Mouse (Mus musculus) heart, adult 8-10 months (tissue): Measurements from ENCODE around the gene E2f2. TPM values are rescaled to one million over a fixed set of nuclear protein-coding genes. Genes with fewer than 3 reads are reported as not detected.

Experiments
- DNase-seq: peaks from one replicate; pipeline ENCODE4 v3.0.0; 2022; ENCODE audit warnings: low spot score
- total RNA-seq, 4 experiments: library from RNA; stranded (reverse); gene quantifications; 2 replicates each; pipeline ENCODE4 v1.2.4; 2022

Gene E2f2
- total RNA-seq, 4 experiments from 2014 or later = 0.38 to 2.1 (median 0.59) TPM

DNA sequence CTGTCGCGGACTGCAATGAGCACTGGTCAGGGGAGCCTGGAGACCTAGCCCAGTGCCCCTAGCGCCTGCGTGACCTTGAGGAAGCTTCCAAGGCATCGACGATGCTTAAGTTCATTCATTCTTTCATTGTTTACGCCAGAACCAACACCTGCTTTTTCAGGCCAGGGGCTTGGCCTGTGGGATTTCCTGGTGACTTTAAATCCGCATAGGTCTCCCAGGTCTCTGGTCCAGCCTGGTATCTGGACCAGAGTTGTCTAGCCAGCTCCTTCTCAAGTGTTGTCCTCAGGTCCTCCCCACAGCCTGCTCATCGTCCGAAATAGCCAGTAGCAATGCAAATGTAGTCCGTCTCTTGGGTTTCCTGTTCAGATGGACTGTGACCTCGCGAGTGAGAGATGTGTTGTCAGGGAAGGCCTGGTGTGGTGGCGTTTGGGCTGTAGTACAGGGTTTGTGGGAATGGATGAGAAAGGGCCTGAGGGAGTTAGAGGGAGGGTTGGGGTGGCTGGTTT is 1.1 kb downstream of the E2f2 start:
- no peak for DNase-seq

DNA sequence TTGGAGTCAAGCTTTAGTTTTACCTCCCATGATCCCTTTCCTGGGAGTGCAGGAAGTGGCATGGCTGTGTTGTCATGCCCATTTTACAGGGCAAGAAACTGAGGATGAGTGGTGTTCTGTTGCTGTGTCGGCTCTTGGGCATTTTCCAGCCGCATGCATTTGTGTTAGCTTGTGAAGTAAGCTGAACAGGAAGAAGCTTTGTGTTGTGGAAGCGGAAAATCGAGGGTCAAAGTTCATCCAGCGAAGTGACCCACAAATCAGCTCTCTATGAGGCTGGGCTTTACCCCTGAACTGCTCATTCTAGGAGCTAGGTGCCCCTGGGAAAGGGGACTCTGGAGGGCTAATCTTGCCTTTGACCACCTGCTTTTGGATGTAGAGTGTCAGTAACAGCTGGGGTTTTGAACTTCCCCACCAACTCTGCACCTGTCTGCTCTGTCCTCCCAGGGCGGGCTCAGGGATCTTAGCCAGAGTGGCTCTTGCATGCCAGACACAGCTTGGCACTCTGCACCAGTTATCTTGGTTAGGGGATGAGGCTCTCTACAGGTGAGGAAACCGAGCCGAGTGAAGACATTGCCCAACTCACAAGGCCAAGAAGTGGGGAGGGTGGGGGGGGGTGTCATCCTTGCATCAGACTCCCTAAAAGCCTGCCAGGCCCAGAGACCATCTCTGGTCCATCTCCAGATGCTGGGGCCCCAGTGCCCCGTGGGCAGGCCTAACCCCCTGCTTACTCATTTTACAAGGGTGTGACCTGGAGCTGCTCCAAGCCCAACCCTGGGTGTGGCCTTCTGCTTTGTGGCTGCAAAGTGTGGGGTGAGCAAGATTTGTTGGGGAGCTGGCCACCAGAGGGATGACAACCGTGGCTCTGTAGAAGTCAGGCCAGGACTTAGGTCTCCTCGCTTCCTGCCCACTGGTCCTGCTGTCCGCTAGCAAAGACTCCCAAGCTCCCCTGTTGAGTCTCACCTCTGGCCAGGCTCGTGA is 2.3 kb downstream of the E2f2 start:
- DNase-seq = no peak

DNA sequence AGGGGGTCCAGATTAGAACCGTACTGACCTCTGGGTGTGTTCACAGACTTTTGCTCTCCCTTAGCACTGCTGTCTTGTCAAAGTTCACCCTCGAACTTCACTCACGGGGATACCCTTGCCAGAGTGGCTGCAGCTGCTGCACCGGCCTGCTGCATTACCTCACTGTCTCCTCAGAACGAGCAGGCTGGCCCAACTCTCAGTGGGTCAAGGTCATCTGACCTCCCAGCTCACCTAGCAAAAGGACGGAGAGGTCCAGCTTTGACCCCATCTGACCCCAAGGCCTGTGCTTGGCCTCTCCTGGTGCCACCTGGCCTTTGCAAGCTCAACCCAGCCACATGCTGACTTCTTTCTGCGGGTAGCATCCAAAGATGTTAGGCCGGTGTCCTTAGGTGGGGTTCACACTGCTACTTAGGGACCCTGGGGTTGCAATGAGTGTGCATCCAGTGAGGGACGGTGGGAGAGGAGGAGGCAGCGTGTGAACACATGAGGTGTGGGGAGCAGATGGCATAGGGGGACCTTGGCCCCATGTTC is 3.9 kb downstream of the E2f2 start:
- no peak for DNase-seq

DNA sequence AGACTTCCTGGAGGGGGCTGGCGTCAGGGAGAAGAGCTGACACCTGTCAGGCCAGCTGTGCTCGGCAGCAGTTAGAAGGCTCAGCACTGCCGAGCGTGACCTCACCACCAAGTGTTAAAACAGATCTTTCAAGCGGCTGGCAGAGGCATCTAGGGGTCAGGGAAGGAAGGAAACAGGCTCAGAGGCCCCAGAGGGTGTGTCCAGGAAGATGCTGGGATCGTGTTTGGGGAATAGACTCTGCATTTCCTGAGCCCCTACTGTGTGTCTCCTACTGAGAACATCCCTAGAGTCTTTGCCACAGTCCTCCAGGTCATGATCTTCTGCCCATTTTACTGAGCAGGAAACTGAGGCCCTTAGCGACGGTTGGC is 5.0 kb downstream of the E2f2 start:
- DNase-seq = peak; percentile 59

DNA sequence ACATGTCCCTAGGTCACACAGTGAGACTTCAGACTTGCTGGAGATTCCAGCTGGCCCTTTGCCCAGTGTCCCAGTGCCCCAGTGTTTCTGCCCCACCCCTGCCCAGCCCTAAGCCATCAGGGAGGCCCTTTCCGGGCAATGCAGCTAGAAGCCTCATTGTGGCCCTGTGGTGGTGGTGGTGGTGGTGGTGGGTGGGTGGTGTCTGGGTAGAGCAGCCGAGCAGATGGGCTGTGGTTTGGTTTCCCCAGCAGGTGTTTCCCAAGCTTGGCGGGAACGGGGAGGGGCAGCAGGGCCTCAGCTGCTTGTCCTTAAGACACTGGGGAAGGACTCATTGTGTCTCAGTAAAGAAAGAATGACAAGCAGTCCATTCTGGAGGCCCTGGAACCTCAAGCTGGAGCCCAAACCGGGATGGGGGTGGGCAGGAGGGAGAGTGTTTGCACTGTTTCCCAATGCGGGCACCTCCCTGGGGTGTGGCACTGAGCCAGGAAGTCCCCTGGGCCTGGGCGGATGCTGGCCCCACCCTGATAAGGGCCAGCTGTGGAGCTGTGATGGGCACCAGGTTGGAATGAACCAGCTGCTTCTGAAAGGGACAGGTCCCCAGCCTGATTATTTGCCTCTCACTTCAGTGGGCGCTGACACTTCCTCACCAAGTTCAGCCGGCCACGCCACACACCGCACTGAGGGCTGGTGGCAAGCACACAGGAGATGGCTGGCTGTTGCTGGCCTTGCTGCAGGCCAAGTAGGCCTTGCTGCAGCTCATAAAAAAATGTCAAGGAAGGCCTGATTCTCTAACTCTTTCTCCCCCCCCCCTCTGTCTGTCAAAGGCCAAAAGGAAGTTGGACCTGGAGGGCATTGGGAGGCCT is 5.6 kb downstream of the E2f2 start:
- peak; percentile 29 for DNase-seq

DNA sequence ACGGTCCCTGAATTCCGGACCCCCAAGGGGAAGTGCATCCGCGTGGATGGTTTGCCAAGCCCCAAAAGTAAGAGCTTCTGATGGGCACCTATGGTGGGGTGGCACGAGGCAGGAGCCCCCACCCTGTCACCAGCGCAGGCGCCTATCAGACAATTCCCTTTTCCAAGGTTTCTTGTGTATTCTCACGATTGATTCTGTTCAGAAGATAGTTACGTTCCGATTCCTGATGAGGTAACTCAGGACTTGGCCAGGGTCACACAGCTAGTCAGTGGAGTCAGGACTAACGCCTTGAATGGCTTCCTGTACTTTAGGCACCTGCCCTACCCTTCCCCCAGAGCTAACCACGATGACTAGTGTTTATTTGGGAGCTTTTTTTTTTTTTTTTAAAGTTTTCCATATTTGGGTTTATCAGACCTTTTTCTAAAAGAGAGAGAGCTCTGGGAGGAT is 6.3 kb downstream of the E2f2 start:
- DNase-seq = no peak

DNA sequence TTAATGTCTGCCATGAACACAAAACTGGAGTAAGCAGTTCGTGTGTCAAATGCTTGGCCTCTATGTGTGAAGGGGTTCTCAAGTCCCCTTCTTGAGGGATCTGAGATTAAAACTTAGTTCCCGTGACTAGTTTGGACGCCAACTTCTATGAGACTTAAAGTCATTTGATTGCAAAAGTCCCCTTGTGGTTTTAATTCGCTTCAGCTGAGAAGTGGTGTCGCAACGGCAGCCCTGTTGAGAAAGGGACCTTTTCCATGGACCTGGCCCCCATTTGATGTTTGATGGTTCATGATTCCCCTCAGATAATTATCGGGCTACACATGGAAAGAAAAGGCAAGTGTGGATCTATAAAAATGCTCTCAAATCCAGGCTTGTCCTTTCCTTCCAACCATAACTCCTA is 7.3 kb downstream of the E2f2 start:
- no peak for DNase-seq

DNA sequence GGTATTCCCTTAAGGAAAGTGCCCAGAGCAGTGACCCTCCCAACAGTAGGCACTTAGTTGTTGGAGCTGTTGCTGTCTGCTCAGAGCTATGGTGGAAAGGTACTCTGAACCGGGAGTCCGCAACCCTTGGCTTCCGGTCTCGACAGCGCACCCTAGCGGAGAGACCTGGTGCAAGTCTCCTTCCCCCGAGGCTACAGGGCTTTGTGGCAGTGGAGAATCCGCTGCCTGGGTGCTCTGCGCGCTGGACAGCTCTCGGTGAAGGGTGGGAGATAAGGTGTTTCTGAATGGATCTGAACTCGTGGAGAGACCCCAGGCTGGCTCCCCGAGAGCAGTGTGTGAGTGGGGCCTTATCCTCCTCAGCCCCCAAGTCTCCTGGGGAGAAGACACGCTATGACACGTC is 7.8 kb downstream of the E2f2 start:
- peak; percentile 85 for DNase-seq

DNA sequence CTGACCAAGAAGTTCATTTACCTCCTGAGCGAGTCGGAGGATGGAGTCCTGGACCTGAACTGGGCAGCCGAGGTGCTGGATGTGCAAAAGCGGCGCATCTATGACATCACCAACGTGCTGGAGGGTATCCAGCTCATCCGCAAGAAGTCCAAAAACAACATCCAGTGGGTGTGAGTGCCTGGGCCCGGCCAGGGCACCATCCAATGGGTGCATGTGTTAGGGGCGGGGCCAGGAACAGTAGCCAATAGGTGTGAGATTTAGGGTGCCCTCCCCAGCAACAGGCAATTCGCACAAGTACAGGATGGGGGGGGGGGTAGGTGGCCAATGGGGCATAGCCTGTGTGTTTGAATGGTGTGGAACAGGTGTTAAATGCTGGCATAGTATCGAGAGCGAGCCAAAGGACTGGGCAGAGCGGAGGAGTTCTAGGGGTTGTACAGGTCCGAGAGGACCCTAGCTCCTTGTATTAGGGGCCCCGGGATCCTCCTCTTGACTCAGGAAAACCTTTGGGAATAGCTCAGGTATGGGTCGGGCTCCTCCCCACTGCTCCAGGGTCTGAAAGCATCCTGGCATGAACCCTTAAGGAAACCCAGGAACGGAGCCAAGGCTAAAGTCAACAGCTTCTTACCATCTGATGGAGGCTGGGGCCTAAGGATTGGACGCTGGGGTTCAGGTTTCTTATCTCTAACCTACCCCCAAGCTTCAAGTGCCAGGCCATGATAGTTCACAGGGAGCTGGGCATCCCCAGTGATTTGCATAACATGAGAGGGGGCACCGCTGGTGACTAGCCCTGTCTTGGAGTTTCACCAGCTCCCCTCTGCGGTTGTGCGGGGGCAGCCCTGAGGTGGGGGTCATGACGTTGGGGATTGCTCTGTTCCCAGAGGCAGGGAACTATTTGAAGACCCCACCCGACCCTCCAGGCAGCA is 8.5 kb downstream of the E2f2 start:
- peak; percentile 69 for DNase-seq

DNA sequence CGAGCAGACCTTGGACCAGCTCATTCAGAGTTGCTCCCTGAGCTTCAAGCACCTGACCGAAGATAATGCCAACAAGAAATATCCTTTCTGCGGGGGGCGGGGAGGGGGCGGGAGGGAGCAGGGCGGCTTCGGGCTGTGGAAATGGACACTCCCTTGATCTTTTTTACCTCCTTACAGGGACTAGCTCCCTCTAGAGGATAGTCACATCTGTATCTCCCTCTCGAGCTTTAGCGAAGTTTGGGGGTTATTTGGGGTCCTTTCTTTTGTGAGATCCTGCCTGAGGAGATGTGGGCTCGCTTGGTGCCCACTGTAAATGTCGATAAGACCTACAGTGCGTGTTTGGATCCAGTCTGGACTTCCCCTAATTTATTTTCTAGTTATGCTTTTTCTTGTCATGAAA is 9.2 kb downstream of the E2f2 start:
- no peak for DNase-seq

DNA sequence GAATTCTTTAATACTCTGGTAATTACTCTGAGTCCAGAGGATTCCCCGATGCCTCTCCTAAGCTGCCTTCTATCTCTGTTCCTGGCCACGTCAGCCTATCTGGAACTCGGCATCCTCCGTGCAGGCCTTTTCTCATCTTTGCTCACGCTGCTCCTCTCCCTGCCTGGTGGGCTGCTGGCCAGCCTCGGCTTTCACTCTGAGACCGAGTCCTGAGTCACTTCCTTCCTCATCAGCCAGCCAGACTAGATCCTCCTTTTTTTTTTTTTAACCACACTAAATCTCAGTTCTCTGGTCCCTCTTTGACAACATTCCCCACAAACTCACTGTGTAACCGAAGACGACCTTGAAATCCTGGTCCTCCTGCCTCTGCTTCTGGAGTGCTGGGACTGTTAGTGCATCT is 13.2 kb downstream of the E2f2 start:
- peak; percentile 65 for DNase-seq

DNA sequence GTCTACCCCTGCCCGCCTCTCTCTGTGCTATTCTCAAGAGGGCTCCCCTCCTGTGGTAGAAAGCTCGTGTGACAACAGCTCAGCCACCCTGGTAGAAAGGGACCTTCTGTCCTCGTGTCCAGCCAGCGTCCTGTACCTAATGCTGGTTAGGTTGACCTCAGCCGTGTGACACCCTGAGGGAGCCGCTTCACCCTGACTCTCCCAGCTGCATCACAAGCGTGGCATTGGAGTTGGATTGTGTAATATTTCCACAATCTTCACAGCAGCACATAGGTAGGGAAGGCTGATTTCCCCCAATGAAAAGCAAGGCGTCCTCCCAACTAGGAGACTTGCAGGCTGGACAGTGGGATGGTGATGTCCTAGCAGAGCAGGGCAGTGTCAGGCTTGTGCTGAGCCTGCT is 14.1 kb downstream of the E2f2 start:
- DNase-seq = no peak

DNA sequence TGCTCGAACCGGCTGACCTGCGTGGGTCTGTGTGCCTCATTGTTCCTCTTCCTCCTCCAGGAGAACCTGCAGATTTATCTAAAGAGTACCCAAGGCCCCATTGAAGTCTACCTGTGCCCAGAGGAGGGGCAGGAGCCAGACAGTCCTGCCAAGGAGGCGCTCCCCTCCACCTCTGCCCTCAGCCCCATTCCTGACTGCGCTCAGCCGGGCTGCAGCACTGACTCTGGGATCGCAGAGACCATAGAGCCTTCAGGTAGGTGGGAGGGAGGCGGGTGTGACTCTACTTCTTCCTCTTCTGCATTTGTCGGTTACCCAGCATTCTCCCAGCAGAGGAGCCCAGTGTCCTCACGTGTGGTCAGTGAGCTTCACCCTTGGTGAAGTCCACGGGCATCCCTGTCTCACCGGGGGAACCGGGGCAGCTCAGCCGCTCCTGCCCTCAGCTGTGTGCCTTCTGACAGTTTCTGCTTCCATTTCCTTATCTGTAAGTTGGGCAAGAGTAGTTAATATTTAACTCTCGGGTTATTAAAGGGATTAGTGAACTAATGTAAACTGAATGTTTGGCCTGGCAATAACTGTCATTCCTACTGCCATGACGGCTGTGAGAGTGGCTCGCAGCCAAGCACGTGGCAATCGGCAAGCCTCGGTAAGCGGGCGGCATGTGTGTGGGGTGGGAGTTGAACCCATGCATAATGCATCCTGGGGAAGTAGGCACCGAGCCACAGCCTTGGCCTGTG is 14.7 kb downstream of the E2f2 start:
- DNase-seq = no peak

DNA sequence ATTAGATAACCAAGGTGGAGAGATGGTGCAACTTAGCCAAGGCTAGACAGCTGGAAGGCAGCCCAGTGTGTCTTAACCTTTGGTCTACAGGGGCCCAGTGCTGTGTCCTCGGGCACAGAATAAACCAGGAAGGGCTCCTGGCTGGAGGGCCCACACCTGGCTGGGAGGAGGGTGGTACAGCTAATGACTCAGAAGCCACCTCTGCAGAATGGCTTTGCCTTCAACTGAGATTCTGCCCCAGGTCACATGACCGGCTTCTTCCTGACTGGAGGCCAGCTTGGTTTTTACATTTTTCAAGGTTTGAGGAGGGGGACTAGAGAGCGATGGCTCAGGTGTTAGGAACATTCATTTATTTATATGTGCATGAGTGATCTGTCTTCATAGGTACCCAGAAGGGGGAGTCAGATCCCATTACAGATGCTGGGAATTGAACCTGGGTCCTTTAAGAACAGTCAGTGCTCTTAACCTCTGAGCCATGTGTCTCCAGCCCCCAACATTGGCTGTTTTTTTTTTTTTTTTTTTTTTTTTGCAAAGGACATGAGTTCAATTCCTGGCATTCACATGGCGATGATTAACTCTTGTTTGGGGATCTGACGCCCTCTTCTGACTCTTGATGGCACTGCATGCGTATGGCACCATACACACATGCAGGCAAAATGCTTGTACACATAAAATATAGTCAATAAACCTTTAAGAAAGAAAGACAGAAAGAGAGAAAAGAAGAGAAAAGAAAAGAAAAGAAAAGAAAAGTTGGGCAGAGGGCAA is 17.0 kb downstream of the E2f2 start:
- no peak for DNase-seq

DNA sequence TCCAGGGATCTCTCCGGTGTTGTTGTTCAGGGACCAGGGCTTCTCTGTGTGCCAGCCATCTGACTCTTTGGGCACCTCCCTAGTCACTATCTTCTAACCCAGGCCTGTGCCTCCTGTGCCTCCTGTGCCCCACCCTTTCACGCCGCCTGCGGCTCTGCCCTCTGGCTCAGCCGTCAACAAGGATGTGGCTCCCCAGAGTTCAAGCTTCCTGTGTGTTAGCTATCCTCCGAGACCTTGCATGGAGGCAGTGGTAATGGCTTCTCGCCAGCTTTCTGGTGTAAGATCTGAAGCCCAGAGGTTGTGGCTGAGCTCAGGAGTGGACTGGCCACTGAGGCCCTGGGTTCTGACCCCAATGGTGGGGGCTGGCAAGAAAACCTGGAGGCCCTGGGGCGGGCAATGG is 17.7 kb downstream of the E2f2 start:
- no peak for DNase-seq

DNA sequence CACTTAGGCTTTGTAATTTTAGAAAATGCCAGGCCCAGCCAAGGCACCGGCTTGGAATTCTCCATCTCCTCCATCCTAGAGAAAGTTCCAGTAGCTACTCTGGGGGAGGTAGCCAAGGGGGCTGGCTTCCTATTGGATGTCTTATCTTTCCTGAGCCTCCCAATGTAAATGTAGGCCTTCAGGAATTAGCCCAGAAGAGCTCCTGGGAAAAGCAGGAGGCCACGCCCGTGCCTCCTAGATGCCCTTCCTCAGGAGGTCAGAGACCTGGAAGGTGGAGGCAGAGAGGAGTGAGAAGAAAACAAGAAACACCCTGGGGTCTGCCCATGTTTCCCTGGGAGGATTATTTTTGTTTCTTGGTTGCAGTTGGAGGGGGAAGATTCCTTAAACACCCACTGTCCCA is 21.4 kb downstream of the E2f2 start:
- DNase-seq = no peak

DNA sequence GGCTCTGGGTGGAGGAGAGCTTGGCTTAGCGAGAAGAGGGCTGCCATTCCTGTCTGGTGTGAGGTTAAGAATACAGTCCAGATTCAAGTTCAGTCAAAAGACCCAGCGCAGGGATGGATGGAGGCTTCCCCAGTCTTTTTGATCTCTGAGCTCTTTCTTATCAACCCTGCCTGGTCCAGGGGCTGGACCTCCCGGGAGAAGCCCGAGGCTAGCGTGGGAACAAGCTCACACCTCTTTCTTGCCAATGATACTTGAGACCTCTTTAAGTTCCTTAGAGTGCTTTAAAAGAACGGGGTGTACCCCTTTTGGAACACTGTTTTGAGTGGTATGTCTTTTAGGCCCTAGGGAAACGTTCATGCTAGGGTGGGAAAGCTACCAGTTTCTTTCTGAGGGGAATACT is 22.8 kb downstream of the E2f2 start:
- DNase-seq = no peak

DNA sequence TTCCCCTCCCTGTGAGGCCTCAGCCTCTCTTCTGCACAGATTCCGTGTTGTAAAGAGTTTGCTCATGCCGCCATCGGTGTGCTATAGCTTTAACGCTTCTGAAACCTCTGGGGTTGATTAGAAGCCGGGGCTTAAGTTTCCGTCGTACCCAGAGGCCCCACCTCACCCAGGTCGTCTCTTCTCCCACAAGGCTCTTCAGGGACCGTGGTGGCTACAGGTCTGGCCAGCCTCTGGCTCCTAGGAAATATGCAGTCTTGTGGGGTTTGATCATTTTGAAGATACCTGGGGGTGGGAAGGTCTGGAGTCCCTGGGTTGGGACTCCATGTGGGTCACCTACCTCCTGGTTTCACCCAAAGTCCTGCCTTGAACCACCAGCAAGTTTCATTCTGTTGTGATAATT is 23.4 kb downstream of the E2f2 start:
- DNase-seq = no peak

DNA sequence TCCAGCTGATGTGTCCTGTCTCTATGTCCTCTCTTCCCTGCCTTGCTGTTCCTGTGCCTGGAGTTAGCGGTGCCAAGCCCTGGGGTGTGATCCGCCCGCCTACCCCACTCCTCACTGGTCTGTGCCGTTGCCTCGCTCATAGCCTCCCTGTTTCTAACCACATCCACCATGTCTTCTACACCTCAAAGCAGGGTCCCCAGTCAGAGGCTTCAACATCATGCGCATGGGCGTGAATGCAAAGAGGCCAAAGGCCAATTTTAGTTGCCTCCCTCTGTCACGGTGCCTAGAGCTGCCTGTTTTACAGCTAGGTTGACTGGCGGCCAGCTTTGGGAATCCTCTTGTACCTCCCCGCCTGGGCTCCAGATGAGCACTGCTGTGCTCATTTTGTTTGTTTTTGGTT is 24.0 kb downstream of the E2f2 start:
- no peak for DNase-seq

DNA sequence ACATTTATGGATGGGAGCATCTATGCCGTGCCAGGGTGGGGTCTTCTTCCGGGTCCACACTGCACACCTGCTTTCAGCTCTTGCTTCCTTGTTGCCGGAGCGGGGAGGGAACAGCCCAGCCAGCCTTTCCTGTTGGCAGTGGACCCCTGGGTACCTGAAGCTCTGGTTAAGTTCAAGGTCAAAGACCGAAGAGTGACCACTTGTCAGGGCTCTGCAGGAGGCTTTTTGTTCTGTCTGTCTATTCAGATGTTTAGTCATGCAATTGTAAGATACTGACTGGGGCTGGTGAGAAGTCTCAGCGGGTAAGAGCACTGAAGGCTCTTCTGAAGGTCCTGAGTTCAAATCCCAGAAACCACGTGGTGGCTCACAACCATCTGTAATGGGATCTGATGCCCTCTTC is 26.7 kb downstream of the E2f2 start:
- no peak for DNase-seq
